In genomic region chr17:71190589-71190988, GRCm38 (mm10) we compare ENCODE assay signal across 14 mouse cellular contexts. TPM values are rescaled to one million over a fixed set of nuclear protein-coding genes. Genes with fewer than 3 reads are reported as not detected.
DNase-seq lines count a peak whose midpoint lies in the region; ATAC-seq and TF ChIP-seq lines count a peak whose summit lies in the region.
"Had no signal": no experiment of that assay in that cellular context is flagged by ENCODE, and none has a peak within 500 bp of the region (broad histone marks: within the 10 kb centered on the region; RNA-seq: fewer than 3 reads in every experiment).

No protein-coding gene starts in this region.

- no peak overlapping the region for H3K4me3 ChIP-seq in lung, embryonic 14.5 days (ENCODE audit: low read depth, low read length)
- no peak overlapping the region for H3K4me3 ChIP-seq in liver, embryonic 14.5 days (ENCODE audit: insufficient read depth in 1 of 2, low read depth in 2 of 2, low read length in 2 of 2)
- no peak overlapping the region; the same call in 1 of the 2 replicates for H3K4me3 ChIP-seq in stomach, embryonic 15.5 days (replicated peaks)
- H3K4me3 ChIP-seq in forebrain, embryonic 16.5 days (replicated peaks; ENCODE audit: low read length) = no peak overlapping the region
- H3K4me3 ChIP-seq in hindbrain, embryonic 10.5 days = no peak overlapping the region
- H3K4me3 ChIP-seq: forebrain, embryonic 12.5 days; gastrocnemius, adult 2 months; neural tube, embryonic 15.5 days had no signal

- no peak overlapping the region for H3K27ac ChIP-seq in lung, embryonic 14.5 days (ENCODE audit: low read depth)
- H3K27ac ChIP-seq in liver, embryonic 14.5 days = no peak overlapping the region
- H3K27ac ChIP-seq in stomach, embryonic 15.5 days = 0 out of 2 replicates have a peak overlapping the region, but pooled peaks have one; percentile 31
- no peak overlapping the region for H3K27ac ChIP-seq in forebrain, embryonic 16.5 days (ENCODE audit: low read length)
- H3K27ac ChIP-seq in hindbrain, embryonic 10.5 days = no peak overlapping the region
- H3K27ac ChIP-seq: forebrain, embryonic 12.5 days; gastrocnemius, adult 2 months; neural tube, embryonic 15.5 days had no signal

- peaks cover 2% of the 10 kb centered on the region; the same call in 1 of the 2 replicates for H3K9me3 ChIP-seq in lung, embryonic 14.5 days (ENCODE audit: low read depth, low read length)
- H3K9me3 ChIP-seq in liver, embryonic 14.5 days (ENCODE audit: control insufficient read depth, low read length) = no peaks in the 10 kb centered on the region
- H3K9me3 ChIP-seq in stomach, embryonic 15.5 days = no peaks in the 10 kb centered on the region
- H3K9me3 ChIP-seq in forebrain, embryonic 16.5 days (ENCODE audit: control insufficient read depth, low read length) = peaks cover 3% of the 10 kb centered on the region; the same call in 1 of the 2 replicates
- H3K9me3 ChIP-seq in hindbrain, embryonic 10.5 days = peaks cover 11% of the 10 kb centered on the region
- H3K9me3 ChIP-seq: forebrain, embryonic 12.5 days; neural tube, embryonic 15.5 days had no signal

- H3K27me3 ChIP-seq in lung, embryonic 14.5 days (ENCODE audit: insufficient read depth, low read length) = no peaks in the 10 kb centered on the region
- H3K27me3 ChIP-seq in liver, embryonic 14.5 days (ENCODE audit: control insufficient read depth, insufficient read depth, low read length) = no peaks in the 10 kb centered on the region
- no peaks in the 10 kb centered on the region for H3K27me3 ChIP-seq in stomach, embryonic 15.5 days (replicated peaks)
- H3K27me3 ChIP-seq in forebrain, embryonic 16.5 days (replicated peaks; ENCODE audit: control insufficient read depth, insufficient read depth, low read length) = no peaks in the 10 kb centered on the region
- H3K27me3 ChIP-seq in hindbrain, embryonic 10.5 days (ENCODE audit: insufficient read depth, poor library complexity, severe bottlenecking) = no peaks in the 10 kb centered on the region
- H3K27me3 ChIP-seq: forebrain, embryonic 12.5 days; neural tube, embryonic 15.5 days; Patski had no signal

- H3K36me3 ChIP-seq in lung, embryonic 14.5 days (ENCODE audit: insufficient read depth) = no peaks in the 10 kb centered on the region
- no peaks in the 10 kb centered on the region; the same call in 1 of the 2 replicates for H3K36me3 ChIP-seq in liver, embryonic 14.5 days (replicated peaks; ENCODE audit: control insufficient read depth, insufficient read depth, low read depth)
- H3K36me3 ChIP-seq in stomach, embryonic 15.5 days = no peaks in the 10 kb centered on the region
- no peaks in the 10 kb centered on the region for H3K36me3 ChIP-seq in forebrain, embryonic 16.5 days (ENCODE audit: control insufficient read depth, insufficient read depth)
- 0 out of 2 replicates have a peak, but pooled peaks cover 3% of the 10 kb centered on the region for H3K36me3 ChIP-seq in hindbrain, embryonic 10.5 days
- H3K36me3 ChIP-seq: forebrain, embryonic 12.5 days; neural tube, embryonic 15.5 days had no signal

- ATAC-seq in lung, embryonic 14.5 days (ENCODE audit: insufficient read depth) = no peak
- ATAC-seq in activated CD4-positive, CD25-positive, alpha-beta regulatory T cell, adult 4 months = peak; percentile 41
- ATAC-seq in liver, embryonic 14.5 days (ENCODE audit: insufficient read depth) = no peak
- no peak for ATAC-seq in stomach, embryonic 15.5 days (ENCODE audit: insufficient read depth, low FRiP score, low read depth)
- no peak for ATAC-seq in forebrain, embryonic 16.5 days
- ATAC-seq: Patski had no signal

- WGBS in lung, embryonic 14.5 days = 66% methylated on average over 7 of the region's 7 CpGs
- WGBS in liver, embryonic 14.5 days (ENCODE audit: insufficient replicate concordance) = 71% methylated on average over 7 of the region's 7 CpGs
- 58% methylated on average over 7 of the region's 7 CpGs for WGBS in stomach, embryonic 15.5 days
- WGBS in forebrain, embryonic 16.5 days = 96% methylated on average over 7 of the region's 7 CpGs
- 92% methylated on average over 7 of the region's 7 CpGs for WGBS in hindbrain, embryonic 10.5 days

- H3K4me2 ChIP-seq in lung, embryonic 14.5 days = no peak overlapping the region
- peak overlapping the region; percentile 22; the same call in 1 of the 2 replicates for H3K4me2 ChIP-seq in liver, embryonic 14.5 days (ENCODE audit: low read depth)
- peak overlapping the region; percentile 26; the same call in 1 of the 2 replicates for H3K4me2 ChIP-seq in stomach, embryonic 15.5 days
- no peak overlapping the region for H3K4me2 ChIP-seq in forebrain, embryonic 16.5 days (ENCODE audit: low read length)
- H3K4me2 ChIP-seq: forebrain, embryonic 12.5 days; neural tube, embryonic 15.5 days had no signal

- H3K4me1 ChIP-seq in lung, embryonic 14.5 days (ENCODE audit: insufficient read depth) = peaks cover 16% of the 10 kb centered on the region
- peaks cover 34 to 44% of the 10 kb centered on the region in 2 experiments for H3K4me1 ChIP-seq in liver, embryonic 14.5 days (replicated peaks; ENCODE audit: control insufficient read depth in 2 of 2, insufficient read depth in 2 of 2, low read length in 1 of 2)
- peaks cover 9% of the 10 kb centered on the region for H3K4me1 ChIP-seq in stomach, embryonic 15.5 days
- H3K4me1 ChIP-seq in forebrain, embryonic 16.5 days (replicated peaks; ENCODE audit: control insufficient read depth, insufficient read depth, low read length) = peaks cover 4% of the 10 kb centered on the region
- H3K4me1 ChIP-seq in hindbrain, embryonic 10.5 days (replicated peaks) = peaks cover 1% of the 10 kb centered on the region

- TF ChIP-seq CTCF in lung, embryonic 14.5 days (IDR thresholded peaks at IDR 0.05; ENCODE audit: low read depth) = no peak
- TF ChIP-seq CTCF in liver, embryonic 14.5 days (IDR thresholded peaks at IDR 0.05; ENCODE audit: low read depth) = no peak

- H3K9ac ChIP-seq in lung, embryonic 14.5 days = no peak overlapping the region
- no peak overlapping the region for H3K9ac ChIP-seq in liver, embryonic 14.5 days (replicated peaks)
- H3K9ac ChIP-seq in stomach, embryonic 15.5 days = no peak overlapping the region
- no peak overlapping the region for H3K9ac ChIP-seq in forebrain, embryonic 16.5 days (replicated peaks; ENCODE audit: low read depth, low read length)
- H3K9ac ChIP-seq: forebrain, embryonic 12.5 days; neural tube, embryonic 15.5 days had no signal

- TF ChIP-seq EP300 in liver, embryonic 14.5 days (IDR thresholded peaks at IDR 0.05; ENCODE audit: low read depth) = no peak

- DNase-seq in lung, embryonic 14.5 days = peak; percentile 4
- no peak for DNase-seq in lung, postnatal 25 days (ENCODE audit: low spot score)
- DNase-seq in liver, embryonic 14.5 days (ENCODE audit: low read depth in 3 of 3, low spot score in 3 of 3) = no peak
- DNase-seq in hindbrain, embryonic 10.5 days (ENCODE audit: low spot score) = no peak
- no peak for DNase-seq in layer of hippocampus, postnatal 14 days (ENCODE audit: low spot score in 2 of 2)
- DNase-seq: adrenal gland, postnatal 10 days; gastrocnemius, adult 2 months; kidney, adult 8-10 months had no signal

RNA-seq across cellular contexts. Expression of gene Lpin2, which starts 8.2 kb away (rescaled TPM):
- polyA plus RNA-seq in lung, embryonic 14.5 days (2014; fragmentation: Nextera tagmentation; extraction: Ambion mirVana) = 37.2 and 39.9 TPM in 2 replicates
- 10 to 100 TPM; 15.2 to 26.6 TPM for polyA plus RNA-seq in activated CD4-positive, CD25-positive, alpha-beta regulatory T cell, adult 4 months (2017; shearing (Covaris generic))
- polyA plus RNA-seq in liver, embryonic 14.5 days (2012; rRNA removed) = 19.5 and 28.6 TPM in 2 replicates
- 31.1 and 31.6 TPM in 2 replicates for polyA plus RNA-seq in liver, embryonic 14.5 days (2014; fragmentation: Nextera tagmentation; extraction: Ambion mirVana)
- polyA plus RNA-seq in stomach, embryonic 15.5 days (2015; fragmentation: Nextera tagmentation; extraction: Ambion mirVana) = 27.3 and 31.5 TPM in 2 replicates
- polyA plus RNA-seq in forebrain, embryonic 16.5 days (2015; fragmentation: Nextera tagmentation; extraction: Ambion mirVana) = 35.6 and 40.1 TPM in 2 replicates
- 31.1 and 33.9 TPM in 2 replicates for polyA plus RNA-seq in hindbrain, embryonic 10.5 days (2016; fragmentation: Nextera tagmentation; extraction: Ambion mirVana)
- total RNA-seq in layer of hippocampus, postnatal 14 days (2021) = 10 to 100 TPM; 76.4 to 83.8 TPM

Comparison
In these comparisons a context has a peak if more than half of its experiments do, and no peak if none do; other contexts are left out.
1. H3K4me2 ChIP-seq: peak in liver, embryonic 14.5 days (single experiment) and stomach, embryonic 15.5 days (single experiment); none in lung, embryonic 14.5 days (single experiment) and forebrain, embryonic 16.5 days (single experiment).